Mouse (Mus musculus) midbrain, embryonic 12.5 days (tissue): ENCODE results near the gene Mcu. TPM values are rescaled to one million over a fixed set of nuclear protein-coding genes. Genes with fewer than 3 reads are reported as not detected.

Experiments used
- ATAC-seq: fragments of 200-750 bp; cut with Nextera tagmentation; 2 replicates; pipeline ENCODE4 v1.8.0; 2017; ENCODE audit warnings: low read depth, moderate TSS enrichment, moderate library complexity; ENCODE audit not compliant: low FRiP score
- H3K27ac ChIP-seq: fragments of 300-500 bp; sonication (generic); replicated peaks from 2 replicates; pipeline ENCODE4 v1.5.1; 2016; ENCODE audit warnings: mild to moderate bottlenecking
- H3K27me3 ChIP-seq: fragments of 300-500 bp; sonication (generic); 2 replicates; pipeline ENCODE4 v1.6.1; 2016; ENCODE audit warnings: mild to moderate bottlenecking
- H3K36me3 ChIP-seq: fragments of 300-500 bp; sonication (generic); 2 replicates; pipeline ENCODE4 v1.6.1; 2016
- H3K4me1 ChIP-seq: fragments of 300-500 bp; sonication (generic); 2 replicates; pipeline ENCODE4 v1.6.1; 2016
- H3K4me2 ChIP-seq: fragments of 300-500 bp; sonication (generic); replicated peaks from 2 replicates; pipeline ENCODE4 v1.6.1; 2016; ENCODE audit warnings: mild to moderate bottlenecking, moderate library complexity
- H3K4me3 ChIP-seq: fragments of 300-500 bp; sonication (generic); 2 replicates; pipeline ENCODE4 v1.5.1; 2016; ENCODE audit warnings: mild to moderate bottlenecking
- H3K9ac ChIP-seq: fragments of 300-500 bp; sonication (generic); replicated peaks from 2 replicates; pipeline ENCODE4 v1.6.1; 2016; ENCODE audit warnings: mild to moderate bottlenecking, moderate library complexity
- H3K9me3 ChIP-seq: fragments of 300-500 bp; sonication (generic); 2 replicates; pipeline ENCODE4 v1.6.1; 2016; ENCODE audit warnings: mild to moderate bottlenecking
- WGBS: fragments of 180-500 bp; shearing (Covaris S2); methylation state at CpG from one replicate; pipeline ENCODE4 v1.1.7; 2016; 5-methylcytosine and 5-hydroxymethylcytosine counted together
- polyA plus RNA-seq: library from polyadenylated mRNA; unstranded; fragments of >200 nt; fragmentation: Nextera tagmentation; extraction: Ambion mirVana; gene quantifications from 2 replicates; pipeline ENCODE4 v1.2.1, GENCODE M21; 2016

Gene Mcu
- polyA plus RNA-seq, 1 experiment from 2014 or later = 21.1 TPM

- ATAC-seq = no peak
- WGBS = 90% methylated on average over 7 of the region's 7 CpGs
- no peak overlapping the region for H3K9ac ChIP-seq
- no peaks in the 10 kb centered on the region for H3K36me3 ChIP-seq
- no peak overlapping the region for H3K4me2 ChIP-seq
- no peak overlapping the region for H3K4me3 ChIP-seq
- no peaks in the 10 kb centered on the region for H3K27me3 ChIP-seq
- peaks cover 10% of the 10 kb centered on the region for H3K4me1 ChIP-seq
- 0 out of 2 replicates have a peak, but pooled peaks cover 7% of the 10 kb centered on the region for H3K9me3 ChIP-seq
- no peak overlapping the region for H3K27ac ChIP-seq
These were observed 71.3 kb downstream of the Mcu start for GRCm38 (mm10) chr10:59545169-59545568.

GRCm38 (mm10) chr10:59543351-59543750 lies 73.1 kb downstream of the Mcu start:
- 92% methylated on average over 9 of the region's 9 CpGs for WGBS
- no peaks in the 10 kb centered on the region for H3K36me3 ChIP-seq
- no peak overlapping the region for H3K9ac ChIP-seq
- no peak for ATAC-seq
- H3K27me3 ChIP-seq = no peaks in the 10 kb centered on the region
- H3K4me2 ChIP-seq = no peak overlapping the region
- H3K4me3 ChIP-seq = no peak overlapping the region
- H3K4me1 ChIP-seq = peaks cover 25% of the 10 kb centered on the region
- no peak overlapping the region for H3K27ac ChIP-seq
- H3K9me3 ChIP-seq = 0 out of 2 replicates have a peak, but pooled peaks cover 7% of the 10 kb centered on the region

GRCm38 (mm10) chr10:59541466-59541865 lies 75.0 kb downstream of the Mcu start:
- H3K4me2 ChIP-seq = no peak overlapping the region
- no peak overlapping the region for H3K9ac ChIP-seq
- no peaks in the 10 kb centered on the region for H3K27me3 ChIP-seq
- 93% methylated on average over 11 of the region's 11 CpGs for WGBS
- 0 out of 2 replicates have a peak, but pooled peaks cover 7% of the 10 kb centered on the region for H3K9me3 ChIP-seq
- H3K4me1 ChIP-seq = peaks cover 25% of the 10 kb centered on the region
- ATAC-seq = no peak
- no peak overlapping the region for H3K27ac ChIP-seq
- no peaks in the 10 kb centered on the region for H3K36me3 ChIP-seq
- H3K4me3 ChIP-seq = no peak overlapping the region

- H3K27ac ChIP-seq = no peak overlapping the region
- H3K9me3 ChIP-seq = no peaks in the 10 kb centered on the region
- H3K27me3 ChIP-seq = no peaks in the 10 kb centered on the region
- H3K4me1 ChIP-seq = peaks cover 25% of the 10 kb centered on the region
- no peak overlapping the region for H3K9ac ChIP-seq
- H3K36me3 ChIP-seq = no peaks in the 10 kb centered on the region
- 90% methylated on average over 3 of the region's 3 CpGs for WGBS
- H3K4me2 ChIP-seq = no peak overlapping the region
- ATAC-seq = no peak
- H3K4me3 ChIP-seq = no peak overlapping the region
These were observed 75.9 kb downstream of the Mcu start for GRCm38 (mm10) chr10:59540596-59540995.

GRCm38 (mm10) chr10:59540081-59540480 lies 76.4 kb downstream of the Mcu start:
- H3K27me3 ChIP-seq = no peaks in the 10 kb centered on the region
- H3K9me3 ChIP-seq = no peaks in the 10 kb centered on the region
- no peak overlapping the region for H3K9ac ChIP-seq
- H3K4me2 ChIP-seq = no peak overlapping the region
- peak; percentile 47; the same call in 1 of the 2 replicates for ATAC-seq
- peak overlapping the region; percentile 36; the same call in 1 of the 2 replicates for H3K27ac ChIP-seq
- peaks cover 25% of the 10 kb centered on the region for H3K4me1 ChIP-seq
- H3K4me3 ChIP-seq = no peak overlapping the region
- WGBS = 65% methylated on average over 3 of the region's 3 CpGs
- H3K36me3 ChIP-seq = no peaks in the 10 kb centered on the region

- 2% methylated on average over 12 of the region's 12 CpGs for WGBS
These were observed 77.0 kb downstream of the Mcu start for GRCm38 (mm10) chr10:59539533-59539875.

GRCm38 (mm10) chr10:59538767-59539532 lies 77.5 kb downstream of the Mcu start:
- Histone ChIP-seq H3K27ac (no peak overlapping the region; the same call in 1 of the 2 replicates), H3K4me1 (peaks cover 25% of the 10 kb centered on the region), H3K4me3 (peak overlapping the region; percentile 35), H3K4me2 (peak overlapping the region; percentile 61), H3K36me3 (no peaks in the 10 kb centered on the region), H3K9me3 (no peaks in the 10 kb centered on the region), H3K9ac (no peak overlapping the region; the same call in 1 of the 2 replicates), H3K27me3 (no peaks in the 10 kb centered on the region)
- 23% methylated on average over 17 of the region's 17 CpGs for WGBS
- peak; percentile 69 for ATAC-seq

More at GRCm38 (mm10) chr10:59539533-59539875, 77.0 kb downstream of the Mcu start:
- Histone ChIP-seq H3K27me3 (no peaks in the 10 kb centered on the region), H3K4me3 (peak overlapping the region; percentile 35), H3K9ac (no peak overlapping the region; the same call in 1 of the 2 replicates), H3K36me3 (no peaks in the 10 kb centered on the region), H3K9me3 (no peaks in the 10 kb centered on the region), H3K27ac (peak overlapping the region; percentile 36), H3K4me1 (peaks cover 25% of the 10 kb centered on the region), H3K4me2 (peak overlapping the region; percentile 61)
- peak; percentile 84 for ATAC-seq

- no peaks in the 10 kb centered on the region for H3K27me3 ChIP-seq
- H3K27ac ChIP-seq = no peak overlapping the region
- 75% methylated on average over 6 of the region's 6 CpGs for WGBS
- H3K9ac ChIP-seq = no peak overlapping the region
- H3K4me3 ChIP-seq = no peak overlapping the region
- no peaks in the 10 kb centered on the region for H3K9me3 ChIP-seq
- peaks cover 25% of the 10 kb centered on the region for H3K4me1 ChIP-seq
- ATAC-seq = no peak
- H3K4me2 ChIP-seq = no peak overlapping the region
- no peaks in the 10 kb centered on the region for H3K36me3 ChIP-seq
These were observed 78.4 kb downstream of the Mcu start for GRCm38 (mm10) chr10:59538063-59538462.

- no peak overlapping the region for H3K4me3 ChIP-seq
- H3K36me3 ChIP-seq = no peaks in the 10 kb centered on the region
These were observed 78.9 kb downstream of the Mcu start for GRCm38 (mm10) chr10:59537579-59537978.

GRCm38 (mm10) chr10:59532256-59532655 lies 84.2 kb downstream of the Mcu start:
- Histone ChIP-seq H3K4me1 (no peaks in the 10 kb centered on the region), H3K4me2 (no peak overlapping the region), H3K27me3 (no peaks in the 10 kb centered on the region), H3K27ac (no peak overlapping the region), H3K36me3 (no peaks in the 10 kb centered on the region), H3K9me3 (no peaks in the 10 kb centered on the region), H3K4me3 (no peak overlapping the region), H3K9ac (no peak overlapping the region)
- 92% methylated on average over 6 of the region's 6 CpGs for WGBS
- ATAC-seq = no peak

More at GRCm38 (mm10) chr10:59537579-59537978, 78.9 kb downstream of the Mcu start:
- no peak overlapping the region for H3K27ac ChIP-seq
- no peak overlapping the region for H3K4me2 ChIP-seq
- H3K9me3 ChIP-seq = no peaks in the 10 kb centered on the region
- peaks cover 25% of the 10 kb centered on the region for H3K4me1 ChIP-seq
- no peaks in the 10 kb centered on the region for H3K27me3 ChIP-seq
- no peak for ATAC-seq
- 70% methylated on average over 6 of the region's 6 CpGs for WGBS
- no peak overlapping the region for H3K9ac ChIP-seq

- H3K4me1 ChIP-seq = peaks cover 8% of the 10 kb centered on the region; the same call in 1 of the 2 replicates
- ATAC-seq = no peak
- no peaks in the 10 kb centered on the region for H3K27me3 ChIP-seq
- WGBS = 93% methylated on average over 5 of the region's 5 CpGs
- no peak overlapping the region for H3K4me2 ChIP-seq
- H3K36me3 ChIP-seq = no peaks in the 10 kb centered on the region
- H3K9me3 ChIP-seq = no peaks in the 10 kb centered on the region
- H3K4me3 ChIP-seq = no peak overlapping the region
- H3K27ac ChIP-seq = no peak overlapping the region
- no peak overlapping the region for H3K9ac ChIP-seq
These were observed 88.7 kb downstream of the Mcu start for GRCm38 (mm10) chr10:59527819-59528218.

- Histone ChIP-seq H3K9me3 (no peaks in the 10 kb centered on the region), H3K4me3 (no peak overlapping the region), H3K9ac (no peak overlapping the region), H3K36me3 (no peaks in the 10 kb centered on the region), H3K4me1 (peaks cover 8% of the 10 kb centered on the region; the same call in 1 of the 2 replicates), H3K4me2 (no peak overlapping the region), H3K27me3 (no peaks in the 10 kb centered on the region), H3K27ac (no peak overlapping the region)
- ATAC-seq = no peak
- 84% methylated on average over 11 of the region's 11 CpGs for WGBS
These were observed 89.2 kb downstream of the Mcu start for GRCm38 (mm10) chr10:59527311-59527710.
